Mouse (Mus musculus) neutrophil, adult 5-6 weeks (primary cell): ENCODE results near the gene Lrba. TPM values are rescaled to one million over a fixed set of nuclear protein-coding genes. Genes with fewer than 3 reads are reported as not detected.

Experiments used
- ATAC-seq: fragments of 151-379, 151-347 bp; 2 replicates; pipeline ENCODE4 v1.8.0; 2017; ENCODE audit warnings: mild to moderate bottlenecking, moderate TSS enrichment; ENCODE audit not compliant: insufficient number of reproducible peaks, poor library complexity, low FRiP score, severe bottlenecking; ENCODE audit errors: extremely low read depth
- total RNA-seq: library from RNA; stranded (forward); fragments of 200-1000 nt; gene quantifications from 2 replicates; pipeline ENCODE4 v1.2.3, GENCODE M21; 2017

Lrba gene
- total RNA-seq, 1 experiment from 2014 or later = 59.2 TPM

DNA sequence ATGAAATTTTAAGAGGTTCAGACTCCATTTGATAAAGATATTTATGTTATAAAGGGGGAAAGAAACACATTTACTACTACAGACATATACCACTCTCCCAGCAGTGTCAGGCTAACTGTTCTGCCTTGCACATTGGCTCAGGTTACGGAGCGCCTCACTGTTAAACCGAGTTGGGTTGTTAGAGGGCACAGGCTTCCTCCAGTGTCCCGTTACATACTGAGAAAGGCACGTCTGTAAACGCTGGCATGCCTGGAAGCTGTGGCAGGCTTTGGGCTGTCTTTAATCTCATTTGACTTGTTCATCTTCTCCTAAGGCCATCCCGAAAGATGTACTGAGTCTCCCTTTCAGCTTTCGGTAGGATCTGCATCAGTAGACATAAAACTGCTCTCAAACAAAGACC is 544.1 kb downstream of the Lrba start:
- ATAC-seq = no peak

DNA sequence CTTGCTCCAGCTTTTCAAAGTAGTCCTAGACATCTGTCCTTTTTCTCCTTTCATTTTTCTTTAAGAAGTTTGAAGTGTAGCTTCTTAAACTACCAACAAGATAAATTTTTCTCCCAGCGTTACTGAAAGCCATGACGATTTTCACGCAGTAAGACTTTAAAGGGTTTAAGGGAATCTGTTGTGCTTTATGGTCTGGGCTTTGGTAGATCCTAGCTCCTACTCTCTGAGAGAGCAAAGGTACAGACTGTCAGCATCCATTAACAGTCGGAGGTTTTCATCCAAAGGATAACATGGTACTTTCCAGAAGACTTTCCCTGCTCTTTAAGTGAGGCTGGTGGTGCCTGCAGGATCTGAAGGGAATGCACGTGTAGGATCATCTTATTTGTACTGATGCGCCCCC is 544.5 kb downstream of the Lrba start:
- ATAC-seq = no peak

DNA sequence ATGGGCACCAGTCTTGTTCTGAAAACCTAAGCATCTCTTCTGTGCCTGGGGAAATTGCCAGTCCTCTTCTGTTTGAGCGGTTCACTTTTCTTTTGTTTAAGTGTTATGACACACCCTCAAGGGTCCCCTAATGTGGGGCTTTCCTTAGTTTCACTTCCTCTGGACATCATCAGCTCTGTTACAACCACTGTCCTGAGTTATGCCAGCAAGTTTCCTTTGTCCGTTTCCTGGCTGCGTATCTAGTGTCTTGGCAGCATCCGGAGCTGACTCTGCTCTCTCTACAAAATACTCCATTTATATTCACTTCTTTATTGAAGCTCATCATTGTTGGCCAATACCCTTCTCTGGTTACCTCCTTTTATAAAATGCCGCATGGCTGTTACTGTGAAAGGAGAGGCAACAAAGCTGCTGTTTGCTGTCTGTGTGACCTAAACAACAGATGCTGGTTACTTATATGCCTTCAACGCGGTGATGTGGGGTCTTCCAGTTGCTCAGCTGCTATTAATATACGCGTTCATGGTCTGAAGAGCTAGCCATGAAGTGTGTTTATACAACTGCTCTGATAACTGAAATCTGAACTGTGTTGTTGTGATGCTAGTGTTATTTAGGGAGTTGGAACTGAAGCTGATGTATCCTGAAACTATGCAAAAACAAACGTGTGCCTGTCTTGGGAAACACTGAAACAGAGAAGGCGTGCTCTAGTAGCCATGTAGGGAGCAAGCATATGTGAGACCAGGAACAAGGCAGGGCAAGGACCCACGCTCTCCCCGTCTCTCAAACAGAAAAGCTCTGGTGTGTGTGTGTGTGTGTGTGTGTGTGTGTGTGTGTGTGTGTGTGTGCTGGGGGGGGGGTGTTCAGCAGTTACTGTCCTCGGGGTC is 550.3 kb downstream of the Lrba start:
- ATAC-seq = peak; percentile 75; the same call in 1 of the 2 replicates

- ATAC-seq = no peak
Observed at GRCm38 (mm10) chr3:86775444-86775828, 551.0 kb downstream of the Lrba start.

GRCm38 (mm10) chr3:86779704-86780103 is 555.2 kb downstream of the Lrba start:
- no peak for ATAC-seq

- ATAC-seq = no peak
Observed at GRCm38 (mm10) chr3:86784051-86784450, 559.6 kb downstream of the Lrba start.

GRCm38 (mm10) chr3:86784930-86785329 is 560.5 kb downstream of the Lrba start:
- ATAC-seq = no peak

DNA sequence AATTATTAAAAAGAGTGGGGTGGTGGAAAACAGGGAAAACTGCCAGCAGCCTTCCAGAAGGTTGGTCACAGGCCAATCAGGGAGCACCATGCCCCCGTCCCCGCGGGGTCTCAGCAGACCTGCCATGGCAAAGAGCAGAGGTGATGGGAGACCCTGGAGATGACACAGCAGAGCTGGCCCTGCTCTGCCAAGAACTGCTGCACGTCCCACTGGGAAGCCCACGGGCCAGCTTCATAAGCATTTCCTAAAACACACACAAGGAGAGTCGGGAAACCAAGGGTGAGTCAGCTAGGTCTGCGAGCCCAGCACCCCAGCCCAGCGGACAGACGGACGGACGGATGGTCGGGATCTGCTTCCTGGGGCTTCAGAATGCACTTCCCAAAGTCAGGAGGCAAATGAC is 561.8 kb downstream of the Lrba start:
- no peak for ATAC-seq

- ATAC-seq = no peak
Observed at GRCm38 (mm10) chr3:86786845-86787351, 562.4 kb downstream of the Lrba start.

GRCm38 (mm10) chr3:86787423-86788123 is 563.1 kb downstream of the Lrba start:
- ATAC-seq = no peak

DNA sequence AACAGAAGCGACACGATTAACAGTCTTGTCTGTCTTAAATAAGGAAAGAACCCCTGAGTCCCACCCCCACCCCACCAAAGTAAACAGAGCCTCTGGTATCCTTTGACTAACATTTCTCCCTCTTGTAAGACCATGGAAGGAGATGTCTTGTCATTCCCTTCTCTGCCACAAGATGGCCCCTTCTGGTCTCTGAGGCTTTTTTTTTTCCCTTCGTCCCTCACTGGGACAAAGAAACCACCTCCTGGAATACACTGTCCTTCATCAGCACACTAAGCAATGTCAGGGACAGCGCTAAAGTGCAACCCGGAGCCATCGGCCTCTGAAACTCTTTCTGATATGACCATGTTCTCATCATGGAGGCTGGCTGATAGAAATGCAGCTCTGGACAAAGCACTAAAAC is 564.2 kb downstream of the Lrba start:
- ATAC-seq = no peak

- ATAC-seq = no peak
Observed at GRCm38 (mm10) chr3:86789752-86790151, 565.3 kb downstream of the Lrba start.

DNA sequence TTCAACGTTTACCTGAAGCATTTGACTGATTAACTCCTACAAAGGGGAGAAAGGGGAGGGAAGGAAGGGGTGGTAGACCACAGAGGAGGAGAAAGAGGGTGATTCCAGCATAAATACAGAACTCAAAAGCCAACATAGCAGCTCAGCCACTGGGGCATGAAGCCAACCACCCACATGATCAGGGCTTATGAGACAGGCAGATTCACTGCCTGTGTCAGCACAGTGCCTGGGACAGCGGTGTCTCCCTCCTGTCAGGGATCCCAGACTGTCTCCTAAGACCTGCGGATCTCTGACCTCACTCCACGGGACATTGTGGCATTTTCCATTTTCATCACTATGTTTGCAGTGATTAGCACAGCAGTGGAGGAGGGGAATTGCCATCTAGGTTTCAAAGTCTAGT is 568.8 kb downstream of the Lrba start:
- no peak for ATAC-seq

- no peak for ATAC-seq
Observed at GRCm38 (mm10) chr3:86793720-86794191, 569.3 kb downstream of the Lrba start.

DNA sequence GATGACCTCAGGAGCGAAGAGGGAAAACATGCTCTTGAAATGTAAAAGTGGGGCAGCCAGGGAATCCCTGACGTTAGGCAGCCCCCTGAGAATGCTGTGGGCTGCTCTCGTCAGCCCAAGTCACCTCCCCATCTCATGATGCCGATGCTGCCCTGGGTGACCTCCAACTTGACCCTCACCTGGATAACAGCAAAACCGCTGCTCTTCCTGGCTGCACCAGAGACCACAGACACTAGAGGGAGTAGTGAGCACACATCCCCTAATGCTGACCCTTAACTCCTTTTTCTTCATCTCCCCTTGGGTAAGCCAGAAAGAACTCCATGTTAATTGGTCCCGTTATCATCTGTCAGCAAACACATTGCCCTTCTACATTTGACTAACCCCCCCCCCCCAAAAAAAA is 572.2 kb downstream of the Lrba start:
- no peak for ATAC-seq

GRCm38 (mm10) chr3:86797871-86798460 is 573.5 kb downstream of the Lrba start:
- ATAC-seq = no peak

DNA sequence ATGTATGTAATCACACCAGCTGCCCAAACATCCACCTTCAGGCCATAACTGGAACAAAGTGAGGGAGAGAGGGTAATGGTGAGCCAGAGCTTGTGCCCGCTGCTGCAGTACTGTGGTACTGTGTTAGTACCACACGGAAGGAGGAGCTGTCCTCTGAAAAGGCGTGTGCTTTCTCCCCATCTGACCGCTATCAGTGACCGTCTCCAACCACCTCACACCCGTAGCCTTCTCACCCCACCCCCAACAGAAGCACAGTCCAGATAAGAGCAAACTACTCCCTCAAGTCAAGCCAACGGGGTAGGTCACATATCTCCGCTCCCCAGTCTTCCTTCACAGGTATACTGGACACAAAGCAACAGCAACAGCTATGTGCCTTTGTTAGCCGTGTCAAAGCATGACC is 574.6 kb downstream of the Lrba start:
- ATAC-seq = no peak

GRCm38 (mm10) chr3:86800841-86801240 is 576.4 kb downstream of the Lrba start:
- ATAC-seq = no peak

DNA sequence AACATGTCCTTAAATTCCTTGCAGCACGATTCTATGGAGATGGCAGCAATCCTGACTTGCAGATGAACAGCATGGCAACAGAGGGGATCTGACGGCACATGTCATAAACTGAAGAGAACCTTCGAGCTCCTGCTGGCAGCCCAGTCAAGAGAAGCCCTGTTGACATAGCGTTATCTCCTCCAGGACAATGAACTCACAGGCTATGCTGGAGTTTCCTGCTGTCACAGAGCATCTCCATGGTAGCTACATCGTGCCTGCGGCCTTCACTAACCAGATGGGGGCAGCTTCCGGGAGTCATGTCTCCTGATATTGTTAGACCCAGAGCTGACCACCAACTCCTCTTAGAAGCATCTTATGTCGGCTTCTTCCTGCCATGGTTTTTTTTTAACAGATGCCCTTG is 578.3 kb downstream of the Lrba start:
- no peak for ATAC-seq

DNA sequence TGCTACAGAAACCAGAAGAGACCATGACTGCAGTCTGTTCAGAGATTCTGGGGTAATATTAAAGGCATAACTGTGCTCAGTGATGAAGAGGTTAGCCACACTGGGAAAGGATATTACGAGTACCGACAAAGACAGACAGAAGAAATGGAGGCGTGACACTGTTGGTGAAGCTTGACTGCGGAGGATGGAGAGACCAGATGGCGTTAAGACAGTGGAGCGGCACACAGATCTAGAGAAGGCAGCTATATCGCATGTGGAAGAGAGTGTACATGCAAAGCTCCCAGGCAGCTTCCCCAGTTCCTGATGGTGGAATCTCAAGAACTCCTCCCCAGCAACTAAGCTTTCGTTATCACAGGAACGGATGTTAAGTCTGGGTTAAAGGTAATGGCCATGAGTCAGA is 579.8 kb downstream of the Lrba start:
- ATAC-seq = no peak
